Mouse (Mus musculus) myocyte (in vitro differentiated cells): Measurements from ENCODE around the gene Mvd.

Experiments used
- E2F4 ChIP-seq: IDR thresholded peaks from one replicate; pipeline ENCODE4 v1.6.1; 2011; ENCODE audit warnings: mild to moderate bottlenecking, control low read depth, moderate library complexity; ENCODE audit not compliant: insufficient read depth
- MAX ChIP-seq: IDR thresholded peaks from one replicate; pipeline ENCODE4 v1.6.1; 2011; ENCODE audit warnings: low read depth, mild to moderate bottlenecking, control low read depth
- POLR2A ChIP-seq: IDR thresholded peaks from one replicate; pipeline ENCODE4 v1.6.1; 2011; ENCODE audit warnings: low read depth, mild to moderate bottlenecking, control low read depth, moderate library complexity; ENCODE audit not compliant: insufficient read length
- TCF3 ChIP-seq: IDR thresholded peaks from one replicate; pipeline ENCODE4 v1.6.1; 2011; ENCODE audit warnings: low read depth, control low read depth; ENCODE audit not compliant: insufficient read length
- USF1 ChIP-seq: IDR thresholded peaks from one replicate; pipeline ENCODE4 v1.6.1; 2011; ENCODE audit warnings: low read depth, mild to moderate bottlenecking, control low read depth, moderate library complexity

DNA sequence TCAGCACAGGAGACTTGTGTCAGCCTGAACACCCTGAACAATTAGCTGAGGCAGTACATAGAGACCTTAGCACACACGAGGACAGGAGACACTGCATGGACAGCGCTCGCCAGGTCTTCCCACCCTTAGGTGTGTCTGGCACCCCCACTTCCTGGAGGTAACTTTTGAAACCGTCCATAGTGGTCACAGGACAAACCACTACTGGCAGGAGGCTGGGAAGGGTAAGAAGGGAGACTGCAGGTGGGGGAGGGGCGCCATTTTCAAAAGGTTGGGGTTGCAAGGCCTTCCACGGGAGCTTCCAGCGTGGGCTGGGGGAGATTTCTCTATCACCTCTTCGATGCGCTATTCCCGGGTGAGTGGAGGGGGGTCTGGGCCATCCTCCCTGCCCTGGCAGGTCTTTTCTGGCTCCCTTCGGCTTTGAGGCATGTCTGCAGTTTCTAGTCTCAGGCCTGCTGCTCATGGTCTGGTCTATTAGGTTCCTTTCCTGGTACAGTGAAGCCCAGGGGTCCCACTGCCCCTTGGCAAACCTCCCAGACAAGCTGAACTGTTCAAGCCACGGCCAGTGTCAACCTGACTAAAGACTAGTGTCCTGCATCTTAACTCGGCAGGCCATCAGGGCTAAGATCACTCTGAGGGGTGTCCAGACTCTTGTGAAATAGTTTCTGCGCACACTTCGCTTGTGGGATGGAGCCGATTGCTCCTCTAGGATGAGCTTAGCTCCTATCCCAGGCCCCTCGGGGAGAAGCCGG lies 11.4 kb downstream of the Mvd start:
- no peak for TF ChIP-seq MAX
- TF ChIP-seq E2F4: no peak
- TF ChIP-seq USF1: no peak
- TF ChIP-seq TCF3: no peak
- no peak for TF ChIP-seq POLR2A
